Mouse (Mus musculus) neural tube, embryonic 15.5 days (tissue): ENCODE results near the gene Shisa4. TPM values are rescaled to one million over a fixed set of nuclear protein-coding genes. Genes with fewer than 3 reads are reported as not detected.

ENCODE experiments used
- ATAC-seq: fragments of 200-750 bp; cut with Nextera tagmentation; 2 replicates; pipeline ENCODE4 v1.8.0; 2017; ENCODE audit warnings: mild to moderate bottlenecking, moderate TSS enrichment, moderate library complexity; ENCODE audit not compliant: low FRiP score
- H3K27ac ChIP-seq: fragments of 300-500 bp; sonication (generic); replicated peaks from 2 replicates; pipeline ENCODE4 v1.5.1; 2015; ENCODE audit warnings: mild to moderate bottlenecking, inconsistent platforms
- H3K27me3 ChIP-seq: fragments of 300-500 bp; sonication (generic); replicated peaks from 2 replicates; pipeline ENCODE4 v1.6.1; 2015; ENCODE audit warnings: inconsistent platforms
- H3K36me3 ChIP-seq: fragments of 300-500 bp; sonication (generic); 2 replicates; pipeline ENCODE4 v1.6.1; 2015; ENCODE audit warnings: inconsistent platforms
- H3K4me1 ChIP-seq: fragments of 300-500 bp; sonication (generic); 2 replicates; pipeline ENCODE4 v1.6.1; 2015; ENCODE audit warnings: inconsistent platforms
- H3K4me2 ChIP-seq: fragments of 300-500 bp; sonication (generic); 2 replicates; pipeline ENCODE4 v1.6.1; 2015; ENCODE audit warnings: inconsistent platforms, mild to moderate bottlenecking, moderate library complexity
- H3K4me3 ChIP-seq: fragments of 300-500 bp; sonication (generic); replicated peaks from 2 replicates; pipeline ENCODE4 v1.5.1; 2015; ENCODE audit warnings: mild to moderate bottlenecking, inconsistent platforms
- H3K9ac ChIP-seq: fragments of 300-500 bp; sonication (generic); replicated peaks from 2 replicates; pipeline ENCODE4 v1.6.1; 2015; ENCODE audit warnings: mild to moderate bottlenecking, inconsistent platforms
- H3K9me3 ChIP-seq: fragments of 300-500 bp; sonication (generic); replicated peaks from 2 replicates; pipeline ENCODE4 v1.6.1; 2016; ENCODE audit warnings: inconsistent platforms
- WGBS: fragments of 180-500 bp; shearing (Covaris S2); methylation state at CpG from one replicate; pipeline ENCODE4 v1.1.7; 2015; ENCODE audit warnings: mixed read lengths; 5-methylcytosine and 5-hydroxymethylcytosine counted together
- polyA plus RNA-seq: library from polyadenylated mRNA; unstranded; fragments of >200 nt; fragmentation: Nextera tagmentation; extraction: Ambion mirVana; gene quantifications from 2 replicates; pipeline ENCODE4 v1.2.1, GENCODE M21; 2015

Shisa4 gene
- polyA plus RNA-seq, 1 experiment from 2014 or later, result 121 TPM

GRCm38 (mm10) chr1:135324571-135324970, 50.5 kb downstream of the Shisa4 start, which contains the start of gene Lmod1:
Gene Lmod1 (plus strand): TSS chr1:135324807.
- no peaks in the 10 kb centered on the region for H3K9me3 ChIP-seq
- no peak within 1 kb of the TSS for H3K4me2 ChIP-seq
- no peak for ATAC-seq
- peaks cover 11% of the 10 kb centered on the region; the same call in 1 of the 2 replicates for H3K27me3 ChIP-seq
- no peak within 1 kb of the TSS for H3K4me3 ChIP-seq
- no peaks in the 10 kb centered on the region for H3K36me3 ChIP-seq
- H3K9ac ChIP-seq, result no peak within 1 kb of the TSS
- no peaks in the 10 kb centered on the region for H3K4me1 ChIP-seq
- 16% methylated on average over 8 of the region's 8 CpGs for WGBS
- H3K27ac ChIP-seq, result no peak within 1 kb of the TSS

GRCm38 (mm10) chr1:135323367-135323901, 51.6 kb downstream of the Shisa4 start:
- no peaks in the 10 kb centered on the region for H3K36me3 ChIP-seq

More at GRCm38 (mm10) chr1:135323367-135323901, 51.6 kb downstream of the Shisa4 start:
- Histone ChIP-seq H3K9me3 (no peaks in the 10 kb centered on the region), H3K4me2 (no peak overlapping the region), H3K27ac (no peak overlapping the region), H3K4me1 (no peaks in the 10 kb centered on the region), H3K27me3 (peaks cover 11% of the 10 kb centered on the region; the same call in 1 of the 2 replicates), H3K9ac (no peak overlapping the region), H3K4me3 (no peak overlapping the region)
- ATAC-seq, result no peak
- WGBS, result 81% methylated on average over 7 of the region's 7 CpGs

Other genes with a start within 250 kb of the Shisa4 start
- 0.36 and 15.5 TPM in 2 replicates for gene Ptpn7, start 242.5 kb downstream of the Shisa4 start, polyA plus RNA-seq
- gene Arl8a, start 228.4 kb downstream of the Shisa4 start, polyA plus RNA-seq, result 314 and 353 TPM in 2 replicates
- gene Gpr37l1, start 207.6 kb downstream of the Shisa4 start, polyA plus RNA-seq, result 1.4 and 1.7 TPM in 2 replicates
- gene Elf3, start 116.7 kb downstream of the Shisa4 start, polyA plus RNA-seq, result 0.35 and 13.0 TPM in 2 replicates
- gene Rnpep, start 91.2 kb downstream of the Shisa4 start, polyA plus RNA-seq, result 99.5 and 107 TPM in 2 replicates
- 181 and 191 TPM in 2 replicates for gene Timm17a, start 61.5 kb downstream of the Shisa4 start, polyA plus RNA-seq
- gene Lmod1, start 50.4 kb downstream of the Shisa4 start, polyA plus RNA-seq, result 0.15 and 1.4 TPM in 2 replicates
- 100 and 109 TPM in 2 replicates for gene Ipo9, start 55.3 kb upstream of the Shisa4 start, polyA plus RNA-seq
- gene Nav1, start 232.1 kb upstream of the Shisa4 start, polyA plus RNA-seq, result 40.8 and 44.1 TPM in 2 replicates